Mouse (Mus musculus): ENCODE results near the gene Taf3.

GRCm38 (mm10) chr2:10001591-10001990 is 46.8 kb downstream of the Taf3 start:
- no peak for TF ChIP-seq CTCF (IDR thresholded peaks at IDR 0.05; ENCODE audit: control insufficient read depth, insufficient read depth, insufficient read length)
- no peak for TF ChIP-seq FOSL1 (IDR thresholded peaks at IDR 0.05; ENCODE audit: insufficient read depth, low read length, poor library complexity, severe bottlenecking)
- no peak for TF ChIP-seq MAX (IDR thresholded peaks at IDR 0.05)
- TF ChIP-seq USF1 (IDR thresholded peaks at IDR 0.05; ENCODE audit: low read depth), result no peak
- no peak for TF ChIP-seq MYOG (IDR thresholded peaks at IDR 0.05; ENCODE audit: control insufficient read depth, extremely low read depth, insufficient read length)
- no peak for TF ChIP-seq MYOD1 (IDR thresholded peaks at IDR 0.05; ENCODE audit: control insufficient read depth, insufficient read length, low read depth)
